Mouse (Mus musculus) myocyte (in vitro differentiated cells): Measurements from ENCODE around the gene Slc9a9. TPM values are rescaled to one million over a fixed set of nuclear protein-coding genes. Genes with fewer than 3 reads are reported as not detected.
A peak's percentile ranks its signal among the peaks of the same experiment; 100 is the strongest.

Experiments used
- H3K27me3 ChIP-seq: one replicate; pipeline ENCODE4 v1.6.1; 2011; ENCODE audit not compliant: control insufficient read depth, insufficient read depth, insufficient read length
- H3K36me3 ChIP-seq: one replicate; pipeline ENCODE4 v1.6.1; 2011; ENCODE audit not compliant: control insufficient read depth, insufficient read depth
- H3K4me2 ChIP-seq: one replicate; pipeline ENCODE4 v1.6.1; 2011; ENCODE audit warnings: low read depth, control low read depth
- H3K4me3 ChIP-seq: one replicate; pipeline ENCODE4 v1.5.1; 2011; ENCODE audit warnings: mild to moderate bottlenecking, control low read depth, moderate library complexity
- H3K79me2 ChIP-seq: one replicate; pipeline ENCODE4 v1.6.1; 2011; ENCODE audit not compliant: control insufficient read depth, insufficient read depth
- H3ac ChIP-seq: one replicate; pipeline ENCODE4 v1.6.1; 2011; ENCODE audit not compliant: control insufficient read depth, insufficient read length
- CEBPB ChIP-seq: IDR thresholded peaks from 2 replicates; pipeline ENCODE4 v1.6.1; 2011; ENCODE audit warnings: mild to moderate bottlenecking, moderate library complexity; ENCODE audit not compliant: poor library complexity, insufficient read depth, severe bottlenecking
- E2F4 ChIP-seq: IDR thresholded peaks from one replicate; pipeline ENCODE4 v1.6.1; 2011; ENCODE audit warnings: mild to moderate bottlenecking, control low read depth, moderate library complexity; ENCODE audit not compliant: insufficient read depth
- MAX ChIP-seq: IDR thresholded peaks from one replicate; pipeline ENCODE4 v1.6.1; 2011; ENCODE audit warnings: low read depth, mild to moderate bottlenecking, control low read depth
- MYOD1 ChIP-seq, 3 experiments: IDR thresholded peaks; one replicate each; pipeline ENCODE4 v1.6.1; 2011; ENCODE audit warnings: control low read depth in 2 of 3, low read depth in 2 of 3, mild to moderate bottlenecking in 2 of 3, moderate library complexity in 1 of 3; ENCODE audit not compliant: insufficient read length in 2 of 3, control insufficient read depth in 1 of 3
- MYOG ChIP-seq, 3 experiments: IDR thresholded peaks; one replicate each; pipeline ENCODE4 v1.6.1; 2011; ENCODE audit warnings: control low read depth in 2 of 3, low read depth in 2 of 3, mild to moderate bottlenecking in 2 of 3; ENCODE audit not compliant: insufficient read length in 2 of 3, control insufficient read depth in 1 of 3, insufficient read depth in 1 of 3
- POLR2A ChIP-seq: IDR thresholded peaks from one replicate; pipeline ENCODE4 v1.6.1; 2011; ENCODE audit warnings: low read depth, mild to moderate bottlenecking, control low read depth, moderate library complexity; ENCODE audit not compliant: insufficient read length
- POLR2AphosphoS2 ChIP-seq: IDR thresholded peaks from one replicate; pipeline ENCODE4 v1.6.1; 2011; ENCODE audit warnings: low read depth, control low read depth; ENCODE audit not compliant: insufficient read length
- REST ChIP-seq: IDR thresholded peaks from one replicate; pipeline ENCODE4 v1.6.1; 2011; ENCODE audit warnings: mild to moderate bottlenecking, control low read depth, moderate library complexity; ENCODE audit not compliant: insufficient read depth, insufficient read length
- SRF ChIP-seq: IDR thresholded peaks from one replicate; pipeline ENCODE4 v1.6.1; 2011; ENCODE audit warnings: low read depth; ENCODE audit not compliant: control insufficient read depth, insufficient read length
- TCF12 ChIP-seq: IDR thresholded peaks from one replicate; pipeline ENCODE4 v1.6.1; 2011; ENCODE audit warnings: mild to moderate bottlenecking, control low read depth; ENCODE audit not compliant: poor library complexity, insufficient read depth, severe bottlenecking
- TCF3 ChIP-seq: IDR thresholded peaks from one replicate; pipeline ENCODE4 v1.6.1; 2011; ENCODE audit warnings: low read depth, control low read depth; ENCODE audit not compliant: insufficient read length
- USF1 ChIP-seq: IDR thresholded peaks from one replicate; pipeline ENCODE4 v1.6.1; 2011; ENCODE audit warnings: low read depth, mild to moderate bottlenecking, control low read depth, moderate library complexity
- polyA plus RNA-seq: library from polyadenylated mRNA; unstranded; fragments of >200 nt; fragmentation: generic; extraction: Trizol; gene quantifications from one replicate; pipeline ENCODE4 v1.2.1, GENCODE M21; 2012; ENCODE audit warnings: missing spikeins

Slc9a9 gene
- polyA plus RNA-seq, 1 experiment, result 21.5 TPM

DNA sequence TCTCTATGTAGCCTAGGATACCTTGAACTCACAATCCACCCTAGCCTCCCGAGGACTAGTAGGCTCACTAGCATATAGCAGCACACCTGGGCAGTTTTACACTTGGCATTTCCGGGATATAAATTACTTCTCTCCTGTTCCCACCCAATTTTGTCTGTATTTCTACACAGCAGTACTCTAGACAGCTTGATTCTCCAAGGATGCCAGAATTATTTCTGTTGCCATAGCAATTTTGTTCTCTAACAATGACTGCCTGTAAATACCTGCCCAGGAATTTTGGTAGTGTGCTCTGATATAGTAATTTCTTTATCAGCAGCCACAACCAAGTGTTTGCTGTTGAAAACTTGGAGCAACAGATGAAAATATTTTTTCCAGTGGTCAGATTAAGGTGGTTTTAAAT lies 16.7 kb downstream of the Slc9a9 start:
- no peak overlapping the region for H3K4me3 ChIP-seq
- H3K4me2 ChIP-seq, result no peak overlapping the region
- H3K79me2 ChIP-seq, result peaks cover 20% of the 10 kb centered on the region
- no peak for TF ChIP-seq MAX
- TF ChIP-seq SRF, result no peak
- TF ChIP-seq POLR2A, result no peak
- TF ChIP-seq MYOD1 (IDR thresholded peaks at IDR 0.05; ENCODE audit: control insufficient read depth in 1 of 3, insufficient read length in 2 of 3, low read depth in 2 of 3), result no peak
- no peak for TF ChIP-seq TCF12
- no peak for TF ChIP-seq MYOG (IDR thresholded peaks at IDR 0.05; ENCODE audit: control insufficient read depth in 1 of 3, insufficient read depth in 1 of 3, insufficient read length in 2 of 3, low read depth in 2 of 3)
- TF ChIP-seq POLR2AphosphoS2, result no peak
- TF ChIP-seq CEBPB, result no peak
- TF ChIP-seq E2F4, result no peak
- H3ac ChIP-seq, result no peak overlapping the region
- no peaks in the 10 kb centered on the region for H3K27me3 ChIP-seq
- peaks cover 40% of the 10 kb centered on the region for H3K36me3 ChIP-seq

DNA sequence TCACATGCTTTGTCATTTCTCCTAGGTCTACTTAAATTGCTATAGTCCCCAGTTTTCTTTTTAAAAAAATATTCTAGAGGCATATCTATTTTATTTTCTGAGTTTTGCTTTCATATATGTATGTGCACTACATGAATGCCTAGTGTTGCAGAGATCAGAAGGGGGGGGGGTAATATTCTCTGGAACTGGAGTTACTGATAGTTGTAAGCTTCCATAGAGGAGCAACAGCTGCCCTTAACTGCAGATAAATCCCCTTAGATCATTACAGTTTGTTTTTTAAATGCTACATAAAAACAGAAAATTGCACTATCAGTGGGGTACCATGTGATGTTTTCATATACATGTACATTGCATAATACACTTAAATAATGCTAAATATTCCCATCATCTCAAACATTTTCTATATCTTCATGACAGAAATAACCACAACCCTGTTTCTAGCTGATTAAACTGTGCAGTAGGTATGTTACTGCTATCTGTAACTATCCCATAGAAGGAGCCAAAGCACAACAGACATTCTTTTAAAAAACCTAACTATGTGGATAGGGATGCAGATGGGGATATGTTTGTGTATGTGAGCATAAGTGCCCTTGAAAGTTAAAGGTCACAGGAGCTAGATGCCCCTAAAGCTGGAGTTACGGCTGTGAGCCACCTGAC lies 17.6 kb downstream of the Slc9a9 start:
- Histone ChIP-seq H3K36me3 (peaks cover 40% of the 10 kb centered on the region), H3K4me2 (no peak overlapping the region), H3ac (no peak overlapping the region), H3K27me3 (no peaks in the 10 kb centered on the region), H3K79me2 (peaks cover 16% of the 10 kb centered on the region), H3K4me3 (no peak overlapping the region)
- no peak for TF ChIP-seq MYOD1 (IDR thresholded peaks at IDR 0.05; ENCODE audit: control insufficient read depth in 1 of 3, insufficient read length in 2 of 3, low read depth in 2 of 3)
- no peak for TF ChIP-seq SRF
- no peak for TF ChIP-seq MYOG (IDR thresholded peaks at IDR 0.05; ENCODE audit: control insufficient read depth in 1 of 3, insufficient read depth in 1 of 3, insufficient read length in 2 of 3, low read depth in 2 of 3)
- TF ChIP-seq MAX, result no peak
- no peak for TF ChIP-seq POLR2AphosphoS2
- no peak for TF ChIP-seq POLR2A
- TF ChIP-seq USF1, result no peak
- no peak for TF ChIP-seq REST
- no peak for TF ChIP-seq TCF3
- TF ChIP-seq E2F4, result no peak
- no peak for TF ChIP-seq TCF12
- no peak for TF ChIP-seq CEBPB

DNA sequence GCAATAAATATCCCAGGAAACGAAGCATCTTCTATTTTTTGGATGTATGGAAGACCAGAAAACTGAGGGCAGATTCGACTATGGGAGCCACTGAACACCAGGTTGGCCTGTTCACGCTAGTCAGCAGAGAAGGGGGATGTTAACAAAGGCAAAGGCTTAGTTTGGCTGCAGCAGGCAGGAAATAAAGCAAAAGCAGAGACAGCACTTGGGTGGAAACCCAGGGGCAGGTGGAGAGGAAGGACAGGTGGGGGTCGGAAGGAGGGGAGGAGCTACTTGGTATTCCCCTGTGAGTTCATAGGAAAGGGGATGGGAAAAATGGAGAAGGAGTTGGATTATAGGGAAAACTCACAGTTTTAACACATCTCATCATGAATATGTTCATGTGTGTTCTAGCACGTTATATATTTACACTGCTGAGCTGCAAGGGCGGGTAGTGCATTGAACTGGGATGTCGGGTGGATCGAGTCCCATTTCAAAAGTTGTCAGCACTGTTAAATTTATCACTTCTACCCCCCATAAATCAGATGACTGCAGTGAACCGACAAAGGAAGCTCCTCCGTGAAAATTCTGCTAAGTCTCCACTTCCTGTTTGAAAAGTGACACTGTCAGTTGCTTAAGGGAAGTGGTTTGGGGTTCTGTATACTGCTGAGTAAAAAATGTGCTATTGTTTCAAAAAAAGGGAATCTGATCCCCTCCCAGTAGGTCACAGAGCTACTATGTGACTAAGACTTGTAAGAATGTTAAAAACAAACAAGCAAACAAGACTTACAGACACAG lies 21.8 kb downstream of the Slc9a9 start:
- H3K4me3 ChIP-seq, result no peak overlapping the region
- no peaks in the 10 kb centered on the region for H3K27me3 ChIP-seq
- peaks cover 9% of the 10 kb centered on the region for H3K79me2 ChIP-seq
- no peak overlapping the region for H3ac ChIP-seq
- peak overlapping the region; percentile 87 for H3K4me2 ChIP-seq
- H3K36me3 ChIP-seq, result peaks cover 19% of the 10 kb centered on the region
- no peak for TF ChIP-seq USF1
- peak in 1 of 3 experiments; percentile 32 for TF ChIP-seq MYOD1 (IDR thresholded peaks at IDR 0.05; ENCODE audit: control insufficient read depth in 1 of 3, insufficient read length in 2 of 3, low read depth in 2 of 3)
- TF ChIP-seq REST, result no peak
- TF ChIP-seq E2F4, result no peak
- TF ChIP-seq CEBPB, result no peak
- TF ChIP-seq POLR2AphosphoS2, result no peak

DNA sequence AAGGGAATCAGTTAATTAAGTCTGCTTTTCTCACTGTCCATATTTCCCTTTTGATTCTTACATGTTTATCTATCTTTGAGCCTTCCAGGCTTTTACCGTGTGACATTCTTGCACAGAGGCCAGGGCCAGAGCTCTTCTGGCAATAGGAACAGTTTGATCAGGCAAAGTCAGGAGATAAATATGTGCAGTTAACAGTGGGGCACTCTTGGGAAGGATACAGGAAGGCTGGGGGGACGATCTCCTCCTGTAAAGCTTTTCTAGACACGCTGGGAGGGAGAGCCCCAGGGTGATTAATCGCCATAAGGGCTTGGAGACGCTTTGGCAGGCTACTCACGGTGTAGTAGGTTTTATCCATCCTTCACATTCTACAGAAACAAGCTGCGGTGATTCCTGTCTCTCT lies 22.4 kb downstream of the Slc9a9 start:
- Histone ChIP-seq H3K27me3 (no peaks in the 10 kb centered on the region), H3K4me2 (peak overlapping the region; percentile 87)
- TF ChIP-seq CEBPB (no peak), MYOD1 (IDR thresholded peaks at IDR 0.05; ENCODE audit: control insufficient read depth in 1 of 3, insufficient read length in 2 of 3, low read depth in 2 of 3) (no peak), POLR2A (no peak), E2F4 (no peak), SRF (no peak), MYOG (IDR thresholded peaks at IDR 0.05; ENCODE audit: control insufficient read depth in 1 of 3, insufficient read depth in 1 of 3, insufficient read length in 2 of 3, low read depth in 2 of 3) (no peak)

DNA sequence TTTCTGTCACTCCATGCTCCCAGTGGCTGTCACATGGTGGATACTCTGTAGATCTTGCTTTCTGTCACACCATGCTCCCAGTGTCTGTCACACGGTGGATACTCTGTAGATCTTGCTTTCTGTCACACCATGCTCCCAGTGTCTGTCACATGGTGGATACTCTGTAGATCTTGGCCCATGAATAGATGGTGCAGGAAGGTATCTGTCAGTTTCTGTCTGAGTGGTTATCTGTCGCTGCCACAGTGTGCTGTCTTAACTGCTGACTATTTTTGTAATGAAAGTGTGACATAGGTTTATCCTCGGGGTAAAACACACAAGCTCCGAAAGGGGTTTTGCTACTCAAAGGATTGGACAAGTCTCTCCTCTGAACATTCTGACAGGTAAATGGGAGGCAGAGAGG lies 24.5 kb downstream of the Slc9a9 start:
- Histone ChIP-seq H3K4me3 (no peak overlapping the region), H3K36me3 (no peaks in the 10 kb centered on the region), H3ac (no peak overlapping the region), H3K4me2 (no peak overlapping the region), H3K79me2 (peaks cover 15% of the 10 kb centered on the region), H3K27me3 (no peaks in the 10 kb centered on the region)
- no peak for TF ChIP-seq MAX
- no peak for TF ChIP-seq SRF
- TF ChIP-seq E2F4, result no peak
- no peak for TF ChIP-seq TCF12
- no peak for TF ChIP-seq POLR2A
- TF ChIP-seq TCF3, result no peak
- TF ChIP-seq REST, result no peak
- no peak for TF ChIP-seq CEBPB
- no peak for TF ChIP-seq POLR2AphosphoS2
- TF ChIP-seq USF1, result no peak
- TF ChIP-seq MYOD1 (IDR thresholded peaks at IDR 0.05; ENCODE audit: control insufficient read depth in 1 of 3, insufficient read length in 2 of 3, low read depth in 2 of 3), result no peak
- TF ChIP-seq MYOG (IDR thresholded peaks at IDR 0.05; ENCODE audit: control insufficient read depth in 1 of 3, insufficient read depth in 1 of 3, insufficient read length in 2 of 3, low read depth in 2 of 3), result no peak

More for the DNA sequence above, 22.4 kb downstream of the Slc9a9 start:
- Histone ChIP-seq H3K36me3 (peaks cover 13% of the 10 kb centered on the region), H3K4me3 (no peak overlapping the region), H3ac (no peak overlapping the region), H3K79me2 (peaks cover 9% of the 10 kb centered on the region)
